Mouse (Mus musculus): ENCODE data around the gene Grb7. TPM values are rescaled to one million over a fixed set of nuclear protein-coding genes. Genes with fewer than 3 reads are reported as not detected.

The Grb7 gene
- polyA plus RNA-seq, 1 experiment from 2014 or later: 4.5 TPM

GRCm38 (mm10) chr11:98497388-98498288 is 51.4 kb downstream of the Grb7 start:
- DNase-seq (ENCODE audit: low spot score): peak; percentile 74

- no peak for DNase-seq (ENCODE audit: low spot score)
Measured at GRCm38 (mm10) chr11:98504926-98505325, 58.7 kb downstream of the Grb7 start.

Other genes with a start within 250 kb of the Grb7 start
- 9.0 and 12.2 TPM in 2 replicates for gene Cdk12, start 243.3 kb upstream of the Grb7 start, polyA plus RNA-seq (2015; fragmentation: Nextera tagmentation; extraction: Ambion mirVana)
- gene Neurod2, start 116.7 kb upstream of the Grb7 start, polyA plus RNA-seq (2015; fragmentation: Nextera tagmentation; extraction: Ambion mirVana): not detected in 2 replicates
- 2.7 and 3.1 TPM in 2 replicates for gene Ppp1r1b, start 98.0 kb upstream of the Grb7 start, polyA plus RNA-seq (2015; fragmentation: Nextera tagmentation; extraction: Ambion mirVana)
- gene Stard3, start 88.0 kb upstream of the Grb7 start, polyA plus RNA-seq (2015; fragmentation: Nextera tagmentation; extraction: Ambion mirVana): 49.5 and 51.8 TPM in 2 replicates
- 0.22 TPM in 1 of 2 replicates, not detected in the other for gene Tcap, start 62.6 kb upstream of the Grb7 start, polyA plus RNA-seq (2015; fragmentation: Nextera tagmentation; extraction: Ambion mirVana)
- 0.94 and 1.0 TPM in 2 replicates for gene Pnmt, start 59.9 kb upstream of the Grb7 start, polyA plus RNA-seq (2015; fragmentation: Nextera tagmentation; extraction: Ambion mirVana)
- 12.1 and 12.7 TPM in 2 replicates for gene Pgap3, start 45.9 kb upstream of the Grb7 start, polyA plus RNA-seq (2015; fragmentation: Nextera tagmentation; extraction: Ambion mirVana)
- 2.5 and 3.1 TPM in 2 replicates for gene Erbb2, start 33.9 kb upstream of the Grb7 start, polyA plus RNA-seq (2015; fragmentation: Nextera tagmentation; extraction: Ambion mirVana)
- 227 and 241 TPM in 2 replicates for gene Mien1, start 7.4 kb upstream of the Grb7 start, polyA plus RNA-seq (2015; fragmentation: Nextera tagmentation; extraction: Ambion mirVana)
- gene Ikzf3, start 99.6 kb downstream of the Grb7 start, polyA plus RNA-seq (2015; fragmentation: Nextera tagmentation; extraction: Ambion mirVana): 42.6 and 59.5 TPM in 2 replicates
- gene Zpbp2, start 104.7 kb downstream of the Grb7 start, polyA plus RNA-seq (2015; fragmentation: Nextera tagmentation; extraction: Ambion mirVana): 2.3 and 2.4 TPM in 2 replicates
- gene Ormdl3, start 141.0 kb downstream of the Grb7 start, polyA plus RNA-seq (2015; fragmentation: Nextera tagmentation; extraction: Ambion mirVana): 37.6 and 38.5 TPM in 2 replicates
- not detected in 2 replicates for gene Lrrc3c, start 151.9 kb downstream of the Grb7 start, polyA plus RNA-seq (2015; fragmentation: Nextera tagmentation; extraction: Ambion mirVana)
- gene Gm12355, start 179.3 kb downstream of the Grb7 start, polyA plus RNA-seq (2015; fragmentation: Nextera tagmentation; extraction: Ambion mirVana): 0.78 and 1.1 TPM in 2 replicates
- gene Gsdma3, start 180.0 kb downstream of the Grb7 start, polyA plus RNA-seq (2015; fragmentation: Nextera tagmentation; extraction: Ambion mirVana): 0.26 and 0.42 TPM in 2 replicates
- gene Gsdma2, start 200.4 kb downstream of the Grb7 start, polyA plus RNA-seq (2015; fragmentation: Nextera tagmentation; extraction: Ambion mirVana): 0.65 and 1.1 TPM in 2 replicates
- 0.49 and 0.80 TPM in 2 replicates for gene Gsdma, start 218.0 kb downstream of the Grb7 start, polyA plus RNA-seq (2015; fragmentation: Nextera tagmentation; extraction: Ambion mirVana)
- 211 and 224 TPM in 2 replicates for gene Psmd3, start 236.2 kb downstream of the Grb7 start, polyA plus RNA-seq (2015; fragmentation: Nextera tagmentation; extraction: Ambion mirVana)